Mouse (Mus musculus): ENCODE measurements around the gene Sacm1l.

Sacm1l gene

GRCm38 (mm10) chr9:123529392-123530157 lies at the start of gene Sacm1l:
TSS of gene Sacm1l (plus strand) at chr9:123529759.
- peak; percentile 100 for DNase-seq

- no peak for DNase-seq
These were observed 49.7 kb upstream of the Sacm1l start for GRCm38 (mm10) chr9:123479876-123480252.

GRCm38 (mm10) chr9:123480253-123480921 lies 49.2 kb upstream of the Sacm1l start:
- no peak for DNase-seq

GRCm38 (mm10) chr9:123481136-123481535 lies 48.4 kb upstream of the Sacm1l start:
- no peak for DNase-seq

GRCm38 (mm10) chr9:123483598-123483997 lies 46.0 kb upstream of the Sacm1l start:
- no peak for DNase-seq

- DNase-seq, result no peak
These were observed 44.7 kb upstream of the Sacm1l start for GRCm38 (mm10) chr9:123484830-123485229.

GRCm38 (mm10) chr9:123485561-123485960 lies 44.0 kb upstream of the Sacm1l start:
- DNase-seq, result no peak

- no peak for DNase-seq
These were observed 42.9 kb upstream of the Sacm1l start for GRCm38 (mm10) chr9:123486635-123487034.

GRCm38 (mm10) chr9:123489073-123489472 lies 40.5 kb upstream of the Sacm1l start:
- DNase-seq, result no peak

GRCm38 (mm10) chr9:123489727-123490343 lies 39.7 kb upstream of the Sacm1l start:
- DNase-seq, result no peak

- no peak for DNase-seq
These were observed 38.6 kb upstream of the Sacm1l start for GRCm38 (mm10) chr9:123490930-123491329.

- peak; percentile 61 to 76 for DNase-seq
These were observed 37.5 kb upstream of the Sacm1l start for GRCm38 (mm10) chr9:123491917-123492585.

- DNase-seq, result peak; percentile 57 to 63
These were observed 32.9 kb upstream of the Sacm1l start for GRCm38 (mm10) chr9:123496665-123497064.

- no peak for DNase-seq
These were observed 31.7 kb upstream of the Sacm1l start for GRCm38 (mm10) chr9:123497906-123498305.

GRCm38 (mm10) chr9:123500480-123500879 lies 29.1 kb upstream of the Sacm1l start:
- no peak for DNase-seq

- no peak for DNase-seq
These were observed 26.3 kb upstream of the Sacm1l start for GRCm38 (mm10) chr9:123503171-123503834.

GRCm38 (mm10) chr9:123504325-123504724 lies 25.2 kb upstream of the Sacm1l start:
- DNase-seq, result peak; percentile 77

GRCm38 (mm10) chr9:123505598-123505997 lies 24.0 kb upstream of the Sacm1l start:
- DNase-seq, result peak; percentile 63 to 79

- DNase-seq, result no peak
These were observed 23.1 kb upstream of the Sacm1l start for GRCm38 (mm10) chr9:123506270-123507146.

- DNase-seq, result peak in 1 of 2 experiments; percentile 19
These were observed 22.2 kb upstream of the Sacm1l start for GRCm38 (mm10) chr9:123507380-123507779.

GRCm38 (mm10) chr9:123508986-123509385 lies 20.6 kb upstream of the Sacm1l start:
- no peak for DNase-seq

Data from kidney, postnatal 36 days (tissue).